Mouse (Mus musculus) heart, adult 18-20 months (tissue): ENCODE results near the gene Aaas. TPM values are rescaled to one million over a fixed set of nuclear protein-coding genes. Genes with fewer than 3 reads are reported as not detected.

ENCODE experiments used
- DNase-seq, 2 experiments: peaks; one replicate each; pipeline ENCODE4 v3.0.0; 2021 to 2022; ENCODE audit warnings: mixed read lengths in 1 of 2
- total RNA-seq, 2 experiments: library from RNA; stranded (reverse); gene quantifications; 2 replicates each; pipeline ENCODE4 v1.2.3; 2021

Gene Aaas
- total RNA-seq, 2 experiments from 2014 or later = 9.8 to 12.1 TPM

GRCm38 (mm10) chr15:102308717-102309116 lies 41.9 kb downstream of the Aaas start:
- no peak for DNase-seq

- peak in 1 of 2 experiments; percentile 27 for DNase-seq
These were observed 48.0 kb downstream of the Aaas start for GRCm38 (mm10) chr15:102302542-102302941.

GRCm38 (mm10) chr15:102296368-102297006 lies 54.1 kb downstream of the Aaas start:
- no peak for DNase-seq

- peak; percentile 96 to 98 for DNase-seq
These were observed 54.8 kb downstream of the Aaas start, which contains the start of gene Espl1 for GRCm38 (mm10) chr15:102295633-102296367. TSS of gene Espl1 (plus strand) at chr15:102296266.

Other genes with a start within 250 kb of the Aaas start
- 10 to 100 TPM; 14.4 to 15.3 TPM for gene Spryd3, start 214.5 kb downstream of the Aaas start, total RNA-seq
- 10 to 100 TPM; 23.3 to 39.7 TPM for gene Igfbp6, start 206.4 kb downstream of the Aaas start, total RNA-seq
- gene Soat2, start 200.2 kb downstream of the Aaas start, total RNA-seq = not detected
- gene Zfp740, start 147.5 kb downstream of the Aaas start, total RNA-seq = 10 to 100 TPM; 30.6 to 31.5 TPM
- gene Csad, start 146.0 kb downstream of the Aaas start, total RNA-seq = 10 to 100 TPM; 17.0 to 22.6 TPM
- 1 to 10 TPM; 2.9 to 9.9 TPM for gene Itgb7, start 118.8 kb downstream of the Aaas start, total RNA-seq
- gene Rarg, start 93.3 kb downstream of the Aaas start, total RNA-seq = 10 to 100 TPM; 13.5 to 16.7 TPM
- gene Gm9918, start 80.2 kb downstream of the Aaas start, total RNA-seq = not detected
- 10 to 100 TPM; 18.4 to 18.9 TPM for gene Mfsd5, start 71.3 kb downstream of the Aaas start, total RNA-seq
- gene Espl1, start 54.5 kb downstream of the Aaas start, total RNA-seq = under 1 TPM; 0.54 to 0.92 TPM
- gene Pfdn5, start 24.7 kb downstream of the Aaas start, total RNA-seq = 100 to 1,000 TPM; 340 to 348 TPM
- 10 to 100 TPM; 25.0 to 26.0 TPM for gene Myg1, start 19.1 kb downstream of the Aaas start, total RNA-seq
- gene Sp7, start 16.4 kb upstream of the Aaas start, total RNA-seq = not detected
- gene Sp1, start 55.4 kb upstream of the Aaas start, total RNA-seq = 10 to 100 TPM; 31.9 to 39.6 TPM
- under 1 TPM; 0.39 to 0.97 TPM for gene Amhr2, start 94.6 kb upstream of the Aaas start, total RNA-seq
- gene Prr13, start 108.3 kb upstream of the Aaas start, total RNA-seq = 10 to 100 TPM; 20.3 to 24.4 TPM
- 100 to 1,000 TPM; 418 to 491 TPM for gene Pcbp2, start 119.8 kb upstream of the Aaas start, total RNA-seq
- gene Gm10337, start 153.0 kb upstream of the Aaas start, total RNA-seq = not detected
- 1 to 10 TPM; 1.8 to 2.3 TPM for gene Map3k12, start 166.3 kb upstream of the Aaas start, total RNA-seq
- gene Tarbp2, start 167.4 kb upstream of the Aaas start, total RNA-seq = 10 to 100 TPM; 40.1 to 43.0 TPM
- gene Npff, start 174.2 kb upstream of the Aaas start, total RNA-seq = under 1 TPM; 0.87 to 0.92 TPM